Mouse (Mus musculus) heart, embryonic 16.5 days (tissue): ENCODE measurements around the gene Mad2l1. TPM values are rescaled to one million over a fixed set of nuclear protein-coding genes. Genes with fewer than 3 reads are reported as not detected.

Source experiments
- polyA plus RNA-seq: library from polyadenylated mRNA; unstranded; fragments of >200 nt; fragmentation: Nextera tagmentation; extraction: Ambion mirVana; gene quantifications from 2 replicates; pipeline ENCODE4 v1.2.1, GENCODE M21; 2015

The Mad2l1 gene
- polyA plus RNA-seq, 1 experiment from 2014 or later, result 73.3 TPM

Other genes with a start within 250 kb of the Mad2l1 start
- gene Vmn1r32, start 24.7 kb downstream of the Mad2l1 start, polyA plus RNA-seq, result not detected in 2 replicates
- not detected in 2 replicates for gene Vmn1r33, start 82.9 kb downstream of the Mad2l1 start, polyA plus RNA-seq
- gene Vmn1r34, start 108.5 kb downstream of the Mad2l1 start, polyA plus RNA-seq, result not detected in 2 replicates
- gene Vmn1r35, start 150.5 kb downstream of the Mad2l1 start, polyA plus RNA-seq, result not detected in 2 replicates
- gene Vmn1r36, start 183.8 kb downstream of the Mad2l1 start, polyA plus RNA-seq, result not detected in 2 replicates
- not detected in 2 replicates for gene Vmn1r37, start 194.0 kb downstream of the Mad2l1 start, polyA plus RNA-seq
- not detected in 2 replicates for gene Vmn1r38, start 247.2 kb downstream of the Mad2l1 start, polyA plus RNA-seq